Mouse (Mus musculus) liver, embryonic 14.5 days (tissue): ENCODE measurements around the gene Msln.

Source experiments
- CTCF ChIP-seq: IDR thresholded peaks from 2 replicates; pipeline ENCODE4 v1.5.1; 2016; ENCODE audit warnings: antibody characterized with exemption, low read depth, control low read depth
- EP300 ChIP-seq: IDR thresholded peaks from 2 replicates; pipeline ENCODE4 v1.6.1; 2016; ENCODE audit warnings: antibody characterized with exemption, low read depth

DNA sequence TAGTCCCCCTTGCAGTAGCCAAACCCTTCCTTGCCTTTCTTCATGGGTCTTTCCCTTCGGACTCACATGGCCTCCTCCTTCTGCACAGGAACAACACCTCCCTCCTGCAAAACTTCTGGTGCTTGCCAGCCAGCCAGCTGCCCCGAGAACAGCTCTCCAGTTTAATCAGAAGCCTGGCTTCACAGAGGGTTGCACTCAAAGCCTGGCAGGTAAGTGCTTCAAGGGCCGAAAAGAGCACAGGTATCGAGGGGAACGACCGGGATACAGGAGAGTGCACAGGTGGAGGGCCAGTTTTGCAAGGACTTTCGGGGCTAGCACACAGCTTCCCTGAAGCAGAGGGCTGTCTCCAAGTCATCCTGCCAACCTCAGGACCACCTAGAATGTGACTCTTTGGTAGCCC, 15.3 kb downstream of the Msln start:
- no peak for TF ChIP-seq EP300
- no peak for TF ChIP-seq CTCF
